Mouse (Mus musculus) yolk sac, embryonic 10.5 days (tissue): ENCODE measurements at regions not wholly inside any gene's neighbourhood (a gene's known extent, or its start where the extent isn't known, plus 50 kb on each side); places are given as distances from the start of the nearest gene placed in this dataset.

Experiments used
- DNase-seq: peaks from one replicate; pipeline ENCODE4 v3.0.0-alpha.2; 2017; ENCODE audit warnings: low spot score

GRCm38 (mm10) chr15:38569011-38569640, 1143.8 kb downstream of the 4930447A16Rik start:
- peak; percentile 64 for DNase-seq

DNA sequence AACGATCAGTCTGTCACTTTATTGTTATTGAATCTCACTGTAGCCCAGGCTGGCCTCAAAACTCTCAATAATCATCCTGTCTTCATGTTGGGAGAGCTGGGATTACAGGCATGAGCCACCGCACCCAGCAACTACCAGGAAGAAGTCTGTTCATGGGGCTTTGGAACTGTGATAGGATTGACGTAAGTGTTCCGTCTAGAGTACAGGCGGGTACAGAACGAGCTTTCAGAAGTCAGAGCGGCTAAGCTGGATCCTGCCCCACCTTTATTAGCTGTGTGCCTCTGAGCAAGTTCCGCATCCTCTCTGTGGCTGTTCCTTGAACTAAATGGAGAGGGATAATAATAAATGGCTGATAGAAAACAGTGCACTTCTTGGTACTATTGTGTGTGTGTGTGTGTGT, 1144.8 kb downstream of the 4930447A16Rik start:
- DNase-seq: no peak

GRCm38 (mm10) chr15:38570735-38571134, 1145.4 kb downstream of the 4930447A16Rik start:
- peak; percentile 71 for DNase-seq

GRCm38 (mm10) chr15:38572652-38573051, 1147.3 kb downstream of the 4930447A16Rik start:
- no peak for DNase-seq

- no peak for DNase-seq
Observed at GRCm38 (mm10) chr15:38574447-38574846, 1149.1 kb downstream of the 4930447A16Rik start.

GRCm38 (mm10) chr15:38575254-38575653, 1149.9 kb downstream of the 4930447A16Rik start:
- no peak for DNase-seq

- DNase-seq: no peak
Observed at GRCm38 (mm10) chr15:38577691-38578090, 1152.3 kb downstream of the 4930447A16Rik start.

GRCm38 (mm10) chr15:38579481-38579880, 1154.1 kb downstream of the 4930447A16Rik start:
- no peak for DNase-seq

DNA sequence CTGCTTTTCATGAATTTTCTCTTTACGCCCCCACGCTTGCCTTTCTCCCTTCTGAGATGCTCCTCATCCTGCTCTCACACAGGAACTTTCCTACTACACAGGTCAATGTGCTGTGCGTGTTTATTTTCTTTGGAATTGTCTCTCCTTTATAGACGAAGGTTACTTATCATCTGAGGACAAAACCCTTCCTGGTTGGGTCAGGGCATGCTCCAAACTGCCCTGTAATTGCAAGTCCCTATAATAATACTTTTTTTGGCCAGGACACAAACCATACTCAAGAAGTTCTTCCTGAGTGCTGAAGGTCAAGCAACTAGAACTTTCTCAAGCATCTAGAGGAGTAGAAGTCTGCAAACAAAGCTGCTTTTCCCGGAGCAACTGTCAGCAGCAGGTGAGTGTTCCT, 1158.1 kb downstream of the 4930447A16Rik start:
- no peak for DNase-seq

- DNase-seq: no peak
Observed at GRCm38 (mm10) chr15:38584425-38584824, 1159.1 kb downstream of the 4930447A16Rik start.

GRCm38 (mm10) chr15:38585610-38586009, 1160.3 kb downstream of the 4930447A16Rik start:
- DNase-seq: no peak

- no peak for DNase-seq
Observed at GRCm38 (mm10) chr15:38586594-38586993, 1161.2 kb downstream of the 4930447A16Rik start.

GRCm38 (mm10) chr15:38588268-38588667, 1162.9 kb downstream of the 4930447A16Rik start:
- DNase-seq: no peak

GRCm38 (mm10) chr15:38589010-38589409, 1163.7 kb downstream of the 4930447A16Rik start:
- no peak for DNase-seq

GRCm38 (mm10) chr15:38589675-38590074, 1164.3 kb downstream of the 4930447A16Rik start:
- DNase-seq: no peak

- DNase-seq: no peak
Observed at GRCm38 (mm10) chr15:38594095-38594494, 1168.7 kb downstream of the 4930447A16Rik start.

GRCm38 (mm10) chr15:38594747-38595146, 1169.4 kb downstream of the 4930447A16Rik start:
- DNase-seq: no peak

- no peak for DNase-seq
Observed at GRCm38 (mm10) chr15:38595820-38596219, 1170.5 kb downstream of the 4930447A16Rik start.

- DNase-seq: no peak
Observed at GRCm38 (mm10) chr15:38597458-38597857, 1172.1 kb downstream of the 4930447A16Rik start.

GRCm38 (mm10) chr15:38601436-38601835, 1176.1 kb downstream of the 4930447A16Rik start:
- no peak for DNase-seq

GRCm38 (mm10) chr15:38602187-38602870, 1177.0 kb downstream of the 4930447A16Rik start:
- no peak for DNase-seq

- no peak for DNase-seq
Observed at GRCm38 (mm10) chr15:38603918-38604317, 1178.6 kb downstream of the 4930447A16Rik start.

GRCm38 (mm10) chr15:38607368-38607767, 1182.0 kb downstream of the 4930447A16Rik start:
- no peak for DNase-seq
